Mouse (Mus musculus): ENCODE results near the gene Gpr37l1. TPM values are rescaled to one million over a fixed set of nuclear protein-coding genes. Genes with fewer than 3 reads are reported as not detected.

Gpr37l1 gene
- total RNA-seq (2012; rRNA removed) (not detected in 2 replicates), total RNA-seq (2014; rRNA removed) (not detected in 2 replicates), polyA plus RNA-seq (2012; ENCODE audit: insufficient read length, low read depth) (not detected in 2 replicates)

DNA sequence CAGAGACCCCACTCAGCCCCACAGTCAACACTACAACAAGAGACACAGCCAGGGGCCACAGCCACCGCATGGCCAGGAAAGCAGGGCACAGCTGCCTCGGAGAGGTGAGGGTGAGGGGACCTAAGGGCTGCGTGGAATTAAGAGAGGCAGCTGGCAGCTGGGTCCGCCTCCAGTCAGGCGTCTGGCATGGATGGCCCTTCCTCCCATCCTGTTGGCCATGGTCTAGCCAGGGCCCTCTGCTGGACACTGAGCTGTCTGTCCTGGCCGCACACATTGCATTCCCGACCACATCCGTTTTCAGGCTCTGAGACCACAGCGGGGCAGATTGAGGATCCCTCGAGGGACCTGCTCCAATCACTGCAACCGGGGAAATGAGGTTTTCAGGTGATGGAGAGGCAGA is at the start of gene Gpr37l1:
Gene Gpr37l1, minus strand, starts transcription at position 247 of the 400 bp plus-strand sequence.
- no peaks in the 10 kb centered on the region for H3K79me2 ChIP-seq (replicated peaks; ENCODE audit: control insufficient read depth, extremely low read depth, insufficient read depth, poor library complexity, severe bottlenecking)
- DNase-seq (ENCODE audit: extremely low read depth) = no peak
- no peaks in the 10 kb centered on the region for H3K36me3 ChIP-seq (replicated peaks in 1 of 2; ENCODE audit: control insufficient read depth in 1 of 2, insufficient read depth in 1 of 2, low read length in 1 of 2)
- no peak within 1 kb of the TSS for H3K4me3 ChIP-seq (replicated peaks in 1 of 3; ENCODE audit: low read depth in 2 of 3, low read length in 2 of 3, poor library complexity in 1 of 3)
- peaks cover 4 to 5% of the 10 kb centered on the region in 2 experiments for H3K4me1 ChIP-seq (ENCODE audit: control insufficient read depth in 1 of 2, insufficient read depth in 2 of 2)
- in situ Hi-C loops (cut with MboI; ENCODE audit: low pct_ligation_motif_present, low pct_unique_long_range_greater_than_20kb, low sequenced_read_pairs) = loop anchor here (25.0 kb wide), 1 partner anchor 495 kb away; no protein-coding TSS in a partner anchor
- H3K27me3 ChIP-seq (replicated peaks) = no peaks in the 10 kb centered on the region
- no peak within 1 kb of the TSS for H3K9ac ChIP-seq (ENCODE audit: insufficient read depth, low read depth)
- H3K9me3 ChIP-seq (replicated peaks; ENCODE audit: low read length) = no peaks in the 10 kb centered on the region
- dilution Hi-C loops (cut with MboI; ENCODE audit: extremely low pct_ligation_motif_present, extremely low pct_unique_long_range_greater_than_20kb, low sequenced_read_pairs) = no loop called here
- no peak for TF ChIP-seq SIN3A (IDR thresholded peaks at IDR 0.05; ENCODE audit: low read length)
- no peak for TF ChIP-seq GABPA (IDR thresholded peaks at IDR 0.05; ENCODE audit: insufficient replicate concordance, low read depth, low read length)
- no peak for TF ChIP-seq TCF12 (IDR thresholded peaks at IDR 0.05; ENCODE audit: low read depth, low read length)
- no peak for TF ChIP-seq JUN (IDR thresholded peaks at IDR 0.05; ENCODE audit: insufficient read depth, low read depth, low read length)
- TF ChIP-seq ETS1 (conservative IDR thresholded peaks at IDR 0.05; ENCODE audit: low read depth, low read length) = no peak
- TF ChIP-seq CTCF (conservative IDR thresholded peaks at IDR 0.05 in 1 of 2, IDR thresholded peaks at IDR 0.05 in 1 of 2; ENCODE audit: low read depth in 2 of 2, low read length in 2 of 2) = peak in 1 of 2 experiments; percentile 20; a peak in 2 of 4 replicates
- H3K27ac ChIP-seq (ENCODE audit: insufficient read depth, low read depth) = no peak within 1 kb of the TSS
- 0 out of 2 replicates have a peak within 1 kb of the TSS, but pooled peaks have one; percentile 1 for H3K4me2 ChIP-seq (ENCODE audit: insufficient read depth, low read depth, poor library complexity, severe bottlenecking)

DNA sequence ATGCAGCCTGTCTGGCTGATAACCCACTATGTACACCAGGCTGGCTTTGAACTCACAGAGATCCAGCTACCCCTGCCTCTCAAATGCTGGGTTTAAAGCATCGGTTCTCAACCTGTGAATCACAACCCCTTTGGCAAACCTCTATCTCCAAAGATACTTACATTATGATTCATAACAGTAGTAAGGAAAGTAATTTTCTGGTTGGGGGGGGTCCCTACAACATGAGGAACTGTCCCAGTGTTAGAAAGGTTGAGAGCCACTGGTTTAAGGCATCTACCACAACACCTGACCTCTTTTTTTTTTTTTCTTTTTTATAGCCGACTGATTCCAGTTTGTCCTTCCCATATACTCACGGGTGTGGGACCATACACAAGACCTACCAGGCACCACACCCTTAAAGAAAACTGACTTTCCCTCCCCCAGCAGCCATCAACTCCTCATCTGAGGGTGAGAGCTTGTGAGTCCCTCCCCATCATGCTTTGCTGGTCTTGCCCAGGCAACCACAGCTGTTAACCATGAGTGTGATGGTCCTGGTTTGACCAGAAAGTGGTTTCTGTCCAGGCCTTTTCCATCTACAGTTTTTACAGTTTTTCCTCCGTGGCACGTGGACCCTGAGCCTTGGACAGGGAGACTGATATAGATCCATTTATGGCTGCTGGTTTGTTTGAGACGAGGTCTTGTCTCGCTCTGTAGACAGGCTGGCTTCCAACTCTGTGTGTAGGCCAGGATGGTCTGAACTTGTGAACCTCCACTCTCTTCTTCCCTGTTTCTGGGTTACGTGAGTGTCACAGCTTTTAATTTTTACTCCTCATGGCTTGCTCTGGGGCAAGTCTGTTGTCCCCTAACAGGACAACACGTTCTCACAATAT is 46.5 kb upstream of the Gpr37l1 start:
- TF ChIP-seq EP300 (IDR thresholded peaks at IDR 0.05; ENCODE audit: low read length) (peak; percentile 65; the same call in 1 of the 2 replicates), MEF2A (IDR thresholded peaks at IDR 0.05; ENCODE audit: borderline replicate concordance, low read depth, low read length) (no peak), ZMIZ1 (IDR thresholded peaks at IDR 0.05; ENCODE audit: low read depth, low read length) (peak; percentile 40; the same call in 1 of the 2 replicates), NRF1 (IDR thresholded peaks at IDR 0.05; ENCODE audit: low read depth, low read length) (no peak), BHLHE40 (IDR thresholded peaks at IDR 0.05; ENCODE audit: low read depth, low read length) (peak; percentile 33; the same call in 1 of the 2 replicates), JUND (conservative IDR thresholded peaks at IDR 0.05; ENCODE audit: low read depth, low read length) (peak; percentile 48; the same call in 1 of the 2 replicates), KAT2A (IDR thresholded peaks at IDR 0.05; ENCODE audit: insufficient replicate concordance, low read length) (no peak), MXI1 (IDR thresholded peaks at IDR 0.05; ENCODE audit: low read depth, low read length) (no peak), JUN (IDR thresholded peaks at IDR 0.05; ENCODE audit: insufficient read depth, low read depth, low read length) (peak; percentile 25; the same call in 1 of the 2 replicates), TCF12 (IDR thresholded peaks at IDR 0.05; ENCODE audit: low read depth, low read length) (0 out of 2 replicates have a peak, but pooled peaks have one; percentile 10), RAD21 (IDR thresholded peaks at IDR 0.05; ENCODE audit: low read depth, low read length) (no peak), MAFK (IDR thresholded peaks at IDR 0.05; ENCODE audit: insufficient replicate concordance, low read length) (no peak), ZKSCAN1 (IDR thresholded peaks at IDR 0.05; ENCODE audit: borderline replicate concordance, low read depth, low read length) (no peak), POLR2A (IDR thresholded peaks at IDR 0.05; ENCODE audit: low read depth, low read length) (no peak), CHD2 (IDR thresholded peaks at IDR 0.05; ENCODE audit: low read length) (no peak), MAX (IDR thresholded peaks at IDR 0.05; ENCODE audit: low read length) (no peak), ZNF384 (IDR thresholded peaks at IDR 0.05; ENCODE audit: low read depth, low read length) (peak; percentile 90), ETS1 (conservative IDR thresholded peaks at IDR 0.05; ENCODE audit: low read depth, low read length) (peak; percentile 48; the same call in 1 of the 2 replicates), IRF4 (IDR thresholded peaks at IDR 0.05; ENCODE audit: low read depth, low read length) (peak; percentile 89)

More for the DNA sequence above, 46.5 kb upstream of the Gpr37l1 start:
- peak; percentile 64 for DNase-seq (ENCODE audit: extremely low read depth)
- Histone ChIP-seq H3K27ac (ENCODE audit: insufficient read depth, low read depth) (no peak overlapping the region), H3K79me2 (replicated peaks; ENCODE audit: control insufficient read depth, extremely low read depth, insufficient read depth, poor library complexity, severe bottlenecking) (no peaks in the 10 kb centered on the region), H3K27me3 (replicated peaks) (no peaks in the 10 kb centered on the region), H3K4me1 (ENCODE audit: control insufficient read depth in 1 of 2, insufficient read depth in 2 of 2) (peaks cover 15 to 64% of the 10 kb centered on the region in 2 experiments), H3K36me3 (replicated peaks in 1 of 2; ENCODE audit: control insufficient read depth in 1 of 2, insufficient read depth in 1 of 2, low read length in 1 of 2) (no peaks in the 10 kb centered on the region), H3K4me2 (ENCODE audit: insufficient read depth, low read depth, poor library complexity, severe bottlenecking) (no peak overlapping the region), H3K9me3 (replicated peaks; ENCODE audit: low read length) (no peaks in the 10 kb centered on the region), H3K4me3 (replicated peaks in 1 of 3; ENCODE audit: low read depth in 2 of 3, low read length in 2 of 3, poor library complexity in 1 of 3) (no peak overlapping the region), H3K9ac (ENCODE audit: insufficient read depth, low read depth) (no peak overlapping the region)
- in situ Hi-C loops (cut with MboI; ENCODE audit: low pct_ligation_motif_present, low pct_unique_long_range_greater_than_20kb, low sequenced_read_pairs) = no loop called here
- dilution Hi-C loops (cut with MboI; ENCODE audit: extremely low pct_ligation_motif_present, extremely low pct_unique_long_range_greater_than_20kb, low sequenced_read_pairs) = no loop called here

All from CH12.LX (cell line).